Mouse (Mus musculus) hindbrain, embryonic 14.5 days (tissue): ENCODE measurements at regions not wholly inside any gene's neighbourhood (a gene's known extent, or its start where the extent isn't known, plus 50 kb on each side); places are given as distances from the start of the nearest gene placed in this dataset.

ENCODE experiments used
- ATAC-seq: fragments of 200-750 bp; cut with Nextera tagmentation; 2 replicates; pipeline ENCODE4 v1.8.0; 2017; ENCODE audit warnings: moderate number of reproducible peaks, mild to moderate bottlenecking, moderate TSS enrichment, moderate library complexity; ENCODE audit not compliant: low FRiP score
- DNase-seq: peaks from one replicate; pipeline ENCODE4 v3.0.0-alpha.2; 2015; ENCODE audit warnings: low spot score
- H3K27ac ChIP-seq: fragments of 300-500 bp; sonication (generic); 2 replicates; pipeline ENCODE4 v1.5.1; 2014; ENCODE audit warnings: mild to moderate bottlenecking, moderate library complexity
- H3K27me3 ChIP-seq: fragments of 300-500 bp; sonication (generic); 2 replicates; pipeline ENCODE4 v1.6.1; 2014; ENCODE audit warnings: mild to moderate bottlenecking, low read length, mixed read lengths; ENCODE audit not compliant: control insufficient read depth, insufficient read depth
- H3K36me3 ChIP-seq: fragments of 300-500 bp; sonication (generic); replicated peaks from 2 replicates; pipeline ENCODE4 v1.6.1; 2014; ENCODE audit not compliant: control insufficient read depth, insufficient read depth
- H3K4me1 ChIP-seq: fragments of 300-500 bp; sonication (generic); replicated peaks from 2 replicates; pipeline ENCODE4 v1.6.1; 2014; ENCODE audit warnings: antibody characterized with exemption, low read length, mixed read lengths; ENCODE audit not compliant: control insufficient read depth, insufficient read depth
- H3K4me2 ChIP-seq: fragments of 300-500 bp; sonication (generic); replicated peaks from 2 replicates; pipeline ENCODE4 v1.6.1; 2014; ENCODE audit warnings: mild to moderate bottlenecking, moderate library complexity
- H3K4me3 ChIP-seq: fragments of 300-500 bp; sonication (generic); replicated peaks from 2 replicates; pipeline ENCODE4 v1.5.1; 2014; ENCODE audit warnings: mild to moderate bottlenecking, low read length
- H3K9ac ChIP-seq: fragments of 300-500 bp; sonication (generic); 2 replicates; pipeline ENCODE4 v1.6.1; 2014
- H3K9me3 ChIP-seq: fragments of 300-500 bp; sonication (generic); 2 replicates; pipeline ENCODE4 v1.6.1; 2016; ENCODE audit warnings: low read length; ENCODE audit not compliant: control insufficient read depth
- WGBS: fragments of 180-500 bp; shearing (Covaris S2); extraction: QIAGEN DNeasy Blood & Tissue Kit; methylation state at CpG from one replicate; pipeline ENCODE4 v1.1.7; 2014; 5-methylcytosine and 5-hydroxymethylcytosine counted together

DNA sequence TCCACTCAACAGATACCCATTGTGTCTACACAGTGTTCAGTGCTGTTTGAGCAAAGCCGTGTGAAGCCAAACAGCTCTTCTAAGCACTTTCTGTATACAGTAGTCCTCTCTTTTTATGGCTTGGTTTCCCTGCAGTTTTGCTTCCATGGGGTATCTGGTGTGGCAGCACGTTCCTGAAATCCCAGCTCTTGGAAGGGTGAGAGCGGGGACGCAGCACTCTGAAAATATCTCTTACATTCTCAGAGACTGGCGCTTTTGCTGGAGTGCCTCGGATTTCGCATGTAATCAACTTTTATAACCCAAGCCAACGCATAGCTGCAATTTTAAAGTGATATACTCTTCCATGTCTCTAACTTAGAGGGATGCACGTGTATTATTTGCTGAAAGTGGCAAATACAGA is 64.0 kb upstream of the Zc3h12a start:
- Histone ChIP-seq H3K9me3 (no peaks in the 10 kb centered on the region), H3K4me2 (no peak overlapping the region), H3K9ac (no peak overlapping the region), H3K27me3 (peaks cover 3% of the 10 kb centered on the region; the same call in 1 of the 2 replicates), H3K36me3 (no peaks in the 10 kb centered on the region), H3K4me3 (no peak overlapping the region), H3K4me1 (peaks cover 19% of the 10 kb centered on the region), H3K27ac (no peak overlapping the region)
- 81% methylated on average over 9 of the region's 9 CpGs for WGBS
- ATAC-seq (no peak), DNase-seq (no peak)

DNA sequence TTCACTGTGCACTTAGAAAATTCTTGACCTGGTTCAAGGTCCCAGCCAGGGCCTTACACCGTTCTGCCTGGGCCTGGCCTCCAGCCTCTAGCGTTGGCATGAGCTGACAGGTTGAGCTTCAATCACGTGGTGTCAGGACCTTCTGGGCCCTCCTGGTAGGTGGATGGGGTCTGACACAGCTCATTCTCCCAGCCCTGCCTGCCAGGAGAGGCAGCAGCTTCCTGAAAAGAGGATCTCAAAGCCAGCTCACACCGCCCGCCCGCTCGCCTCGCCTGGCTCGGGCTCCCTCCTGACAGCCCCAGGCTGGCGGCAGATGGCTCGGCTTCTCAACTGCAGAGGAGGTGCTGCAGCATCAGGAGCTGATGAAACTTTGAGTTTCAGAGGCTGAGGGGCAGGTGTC is 63.4 kb upstream of the Zc3h12a start:
- peak; percentile 60 for ATAC-seq

DNA sequence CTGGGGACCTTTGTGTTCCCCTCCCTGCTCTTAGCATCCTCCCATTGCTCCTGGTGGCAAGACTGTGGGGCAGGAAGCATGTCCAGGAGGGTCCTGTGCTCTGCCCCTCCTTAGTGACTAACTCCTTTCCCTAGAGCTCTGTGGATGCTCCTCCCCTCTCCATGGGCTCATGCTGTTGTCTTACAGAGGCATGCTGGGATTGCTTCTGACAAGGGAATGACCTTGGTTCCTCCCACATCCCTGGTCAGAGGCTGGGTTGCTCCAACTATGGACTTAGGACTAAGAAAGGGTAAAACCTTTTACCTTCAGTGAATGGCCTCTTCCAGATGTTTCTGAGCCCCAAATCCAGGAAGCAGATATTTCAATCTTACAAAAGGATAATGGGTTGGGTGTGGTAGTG is 62.3 kb upstream of the Zc3h12a start:
- Histone ChIP-seq H3K36me3 (no peaks in the 10 kb centered on the region), H3K4me1 (peaks cover 11% of the 10 kb centered on the region), H3K4me3 (no peak overlapping the region), H3K9me3 (no peaks in the 10 kb centered on the region), H3K27ac (no peak overlapping the region), H3K9ac (no peak overlapping the region), H3K4me2 (no peak overlapping the region), H3K27me3 (no peaks in the 10 kb centered on the region; the same call in 1 of the 2 replicates)
- DNase-seq (no peak), ATAC-seq (no peak)

More for the DNA sequence above, 63.4 kb upstream of the Zc3h12a start:
- no peak overlapping the region for H3K9ac ChIP-seq
- peaks cover 17% of the 10 kb centered on the region for H3K4me1 ChIP-seq
- WGBS, result 15% methylated on average over 11 of the region's 11 CpGs
- peak; percentile 53 for DNase-seq
- no peaks in the 10 kb centered on the region for H3K36me3 ChIP-seq
- H3K4me3 ChIP-seq, result no peak overlapping the region
- H3K27me3 ChIP-seq, result peaks cover 3% of the 10 kb centered on the region; the same call in 1 of the 2 replicates
- no peak overlapping the region for H3K27ac ChIP-seq
- no peaks in the 10 kb centered on the region for H3K9me3 ChIP-seq
- no peak overlapping the region for H3K4me2 ChIP-seq

DNA sequence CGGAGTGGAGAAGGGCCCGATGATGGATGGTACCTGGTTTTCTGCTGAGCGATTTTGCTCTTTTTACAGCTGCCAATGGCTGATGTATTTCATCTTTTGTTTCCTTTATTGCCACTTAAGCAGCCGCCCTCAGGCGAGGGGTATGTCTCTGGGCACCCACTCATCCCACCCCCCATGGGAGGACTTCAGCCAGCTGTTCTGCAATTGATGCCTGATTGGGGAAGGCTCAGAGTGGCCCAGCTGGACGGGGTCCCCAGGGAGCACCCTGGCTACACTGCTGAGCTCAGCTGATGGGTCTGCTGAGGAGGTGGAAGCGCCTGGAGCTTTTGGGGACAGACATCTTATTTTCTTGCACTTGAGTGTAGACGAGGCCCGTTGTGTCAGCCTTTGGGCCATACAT is 58.6 kb upstream of the Zc3h12a start:
- WGBS, result 46% methylated on average over 9 of the region's 9 CpGs
- no peak overlapping the region for H3K4me2 ChIP-seq
- no peaks in the 10 kb centered on the region for H3K36me3 ChIP-seq
- no peak overlapping the region for H3K9ac ChIP-seq
- H3K27me3 ChIP-seq, result no peaks in the 10 kb centered on the region
- H3K4me1 ChIP-seq, result no peaks in the 10 kb centered on the region
- no peak overlapping the region for H3K4me3 ChIP-seq
- H3K9me3 ChIP-seq, result no peaks in the 10 kb centered on the region
- H3K27ac ChIP-seq, result no peak overlapping the region
- no peak for ATAC-seq
- no peak for DNase-seq

DNA sequence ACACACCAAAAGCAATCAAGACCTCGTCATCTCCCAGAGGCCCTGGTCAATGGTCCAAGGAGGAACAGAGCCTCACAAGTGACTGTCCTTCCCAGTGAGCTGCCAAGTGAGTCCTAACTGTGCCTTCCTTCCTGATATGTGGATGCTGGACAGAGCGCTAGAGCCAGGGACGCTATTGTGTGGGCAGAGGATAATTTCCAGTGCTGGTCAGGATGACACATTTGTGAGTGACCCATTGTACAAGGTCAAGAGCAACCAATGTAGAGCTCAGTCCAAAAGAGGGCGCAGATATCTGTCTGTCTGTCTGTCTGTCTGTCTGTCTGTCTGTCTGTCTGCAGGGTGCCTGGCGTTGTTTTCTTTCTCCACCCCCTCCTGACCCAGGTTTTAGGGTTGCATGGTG is 57.4 kb upstream of the Zc3h12a start:
- no peak overlapping the region for H3K9ac ChIP-seq
- H3K27me3 ChIP-seq, result no peaks in the 10 kb centered on the region
- H3K4me1 ChIP-seq, result no peaks in the 10 kb centered on the region
- H3K9me3 ChIP-seq, result no peaks in the 10 kb centered on the region
- H3K4me3 ChIP-seq, result no peak overlapping the region
- ATAC-seq (no peak), DNase-seq (no peak)
- WGBS, result 81% methylated on average over 5 of the region's 5 CpGs
- H3K27ac ChIP-seq, result no peak overlapping the region
- no peak overlapping the region for H3K4me2 ChIP-seq
- no peaks in the 10 kb centered on the region for H3K36me3 ChIP-seq

DNA sequence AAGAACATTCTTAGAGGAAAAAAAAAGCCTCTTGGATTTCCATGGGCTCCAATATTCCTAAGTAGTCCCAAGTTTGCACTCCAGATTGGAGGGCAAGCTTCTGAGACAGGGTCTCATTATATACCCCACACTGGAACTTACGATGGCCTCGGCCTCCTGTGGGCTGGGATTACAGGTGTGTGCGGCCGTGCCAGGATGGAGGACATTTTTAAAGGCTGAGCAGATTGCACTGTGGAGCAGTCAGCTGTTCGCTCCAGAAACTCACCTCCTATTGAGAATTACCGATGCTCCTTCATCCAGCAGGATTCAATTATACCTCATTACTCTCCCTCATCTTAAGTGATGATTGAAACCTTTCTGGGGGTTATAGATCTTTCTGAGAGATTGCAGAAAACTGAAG is 53.3 kb upstream of the Zc3h12a start:
- 0 out of 2 replicates have a peak, but pooled peaks cover 5% of the 10 kb centered on the region for H3K4me1 ChIP-seq
- DNase-seq (no peak), ATAC-seq (no peak)
- H3K4me3 ChIP-seq, result no peak overlapping the region
- H3K27ac ChIP-seq, result no peak overlapping the region
- H3K9ac ChIP-seq, result no peak overlapping the region
- no peaks in the 10 kb centered on the region for H3K9me3 ChIP-seq
- no peaks in the 10 kb centered on the region for H3K27me3 ChIP-seq
- no peaks in the 10 kb centered on the region for H3K36me3 ChIP-seq
- WGBS, result 79% methylated on average over 6 of the region's 6 CpGs
- H3K4me2 ChIP-seq, result no peak overlapping the region

DNA sequence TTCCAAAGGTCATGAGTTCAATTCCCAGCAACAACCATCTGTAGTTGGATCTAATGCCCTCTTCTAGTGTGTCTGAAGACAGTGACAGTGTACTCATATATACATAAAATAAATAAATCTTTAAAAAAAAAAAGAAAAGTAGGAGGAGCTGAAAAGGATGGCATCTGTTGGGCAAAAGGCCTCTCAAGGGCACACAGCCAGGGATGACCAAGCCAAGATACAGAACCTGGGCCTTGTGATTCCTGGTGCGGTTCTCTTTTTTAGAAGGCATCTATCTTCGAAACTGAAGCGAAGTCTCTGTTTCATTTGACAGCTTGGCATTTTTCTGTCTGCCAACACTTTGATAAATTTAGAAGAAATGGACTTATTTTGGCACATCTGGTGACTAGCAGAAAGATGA is 50.9 kb upstream of the Zc3h12a start:
- Histone ChIP-seq H3K27me3 (no peaks in the 10 kb centered on the region), H3K9ac (no peak overlapping the region), H3K9me3 (no peaks in the 10 kb centered on the region), H3K36me3 (no peaks in the 10 kb centered on the region), H3K4me3 (no peak overlapping the region), H3K27ac (no peak overlapping the region), H3K4me1 (0 out of 2 replicates have a peak, but pooled peaks cover 9% of the 10 kb centered on the region), H3K4me2 (no peak overlapping the region)
- ATAC-seq (no peak), DNase-seq (no peak)
- WGBS, result 97% methylated on average over 3 of the region's 3 CpGs

DNA sequence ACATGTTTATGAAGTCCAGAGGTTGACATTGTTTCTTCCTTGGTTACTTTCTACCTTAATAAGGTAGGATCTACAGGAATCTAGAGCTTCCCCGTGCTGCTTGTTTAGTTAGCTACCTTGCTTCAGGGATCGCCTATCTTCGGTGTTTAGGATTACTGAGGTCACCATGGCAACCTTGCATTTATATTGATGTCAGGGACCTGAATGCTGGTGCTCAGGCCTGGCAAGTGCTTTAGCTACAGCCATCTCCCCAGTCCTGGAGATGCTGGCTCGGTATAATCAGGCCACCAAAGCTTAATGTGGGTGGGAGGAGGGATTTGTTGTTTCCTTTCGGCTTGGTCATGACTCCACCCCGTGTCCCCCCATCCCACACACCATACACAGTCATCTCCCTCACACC is 50.0 kb upstream of the Zc3h12a start:
- Histone ChIP-seq H3K9me3 (no peaks in the 10 kb centered on the region), H3K4me1 (0 out of 2 replicates have a peak, but pooled peaks cover 9% of the 10 kb centered on the region), H3K4me2 (no peak overlapping the region), H3K27me3 (no peaks in the 10 kb centered on the region), H3K27ac (no peak overlapping the region), H3K36me3 (no peaks in the 10 kb centered on the region), H3K4me3 (no peak overlapping the region), H3K9ac (no peak overlapping the region)
- DNase-seq (no peak), ATAC-seq (no peak)
- 45% methylated on average over 6 of the region's 6 CpGs for WGBS
